Mouse (Mus musculus): ENCODE measurements at regions not wholly inside any gene's neighbourhood (a gene's known extent, or its start where the extent isn't known, plus 50 kb on each side); places are given as distances from the start of the nearest gene placed in this dataset.

DNA sequence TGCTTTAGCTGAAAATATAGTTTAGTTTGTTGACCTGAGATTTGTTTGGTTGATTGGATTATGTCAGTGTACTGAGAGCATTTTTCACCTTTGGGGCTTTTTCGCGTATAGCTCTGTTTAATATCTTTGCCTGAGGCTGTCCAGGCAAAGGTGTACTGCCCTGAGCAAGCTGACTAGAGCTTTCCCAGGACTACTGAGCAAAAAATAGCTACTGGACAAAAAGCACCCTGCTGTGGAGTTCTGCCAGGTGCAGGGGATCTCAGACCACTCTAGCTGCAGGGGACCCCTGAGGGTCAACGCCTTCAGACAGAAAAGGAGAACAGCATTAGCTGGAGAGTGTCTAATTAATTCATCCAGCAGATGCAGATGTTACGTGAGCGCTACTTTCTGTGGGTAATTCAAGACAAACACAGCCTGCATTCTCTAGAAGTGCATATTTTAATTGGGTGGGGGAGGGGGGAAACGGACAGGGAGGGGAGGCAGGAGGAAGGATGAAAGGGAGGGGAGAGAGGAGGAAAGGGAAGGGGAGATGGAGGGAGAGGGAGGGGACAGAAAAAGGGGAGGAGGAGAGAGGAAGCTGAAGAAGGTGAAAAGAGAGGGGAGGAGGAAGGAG, 61.7 kb downstream of the Thnsl1 start:
- H3K9me3 ChIP-seq (ENCODE audit: control insufficient read depth, low read length): no peaks in the 10 kb centered on the region
- peaks cover 9% of the 10 kb centered on the region; the same call in 1 of the 2 replicates for H3K4me1 ChIP-seq (replicated peaks; ENCODE audit: control insufficient read depth, insufficient read depth, low read length)
- H3K27ac ChIP-seq: peak overlapping the region; percentile 59; the same call in 1 of the 2 replicates
- ATAC-seq (ENCODE audit: low FRiP score): 0 out of 2 replicates have a peak, but pooled peaks have one; percentile 12
- 15% methylated on average over 6 of the region's 6 CpGs for WGBS
- H3K36me3 ChIP-seq (replicated peaks; ENCODE audit: control insufficient read depth, insufficient read depth): no peaks in the 10 kb centered on the region
- peak overlapping the region; percentile 36 for H3K4me2 ChIP-seq (replicated peaks)
- no peaks in the 10 kb centered on the region for H3K27me3 ChIP-seq (ENCODE audit: control insufficient read depth, insufficient read depth, low read length)
- peak overlapping the region; percentile 28; the same call in 1 of the 2 replicates for H3K9ac ChIP-seq
- DNase-seq (ENCODE audit: low spot score): no peak
- no peak overlapping the region; the same call in 1 of the 2 replicates for H3K4me3 ChIP-seq (replicated peaks; ENCODE audit: low read length)

GRCm38 (mm10) chr2:21269989-21270846, 64.7 kb downstream of the Thnsl1 start:
- no peaks in the 10 kb centered on the region for H3K36me3 ChIP-seq (replicated peaks; ENCODE audit: control insufficient read depth, insufficient read depth)
- H3K9ac ChIP-seq: no peak overlapping the region
- H3K4me3 ChIP-seq (replicated peaks; ENCODE audit: low read length): no peak overlapping the region
- peak overlapping the region; percentile 4; the same call in 1 of the 2 replicates for H3K27ac ChIP-seq
- 61% methylated on average over 12 of the region's 12 CpGs for WGBS
- peaks cover 9% of the 10 kb centered on the region; the same call in 1 of the 2 replicates for H3K4me1 ChIP-seq (replicated peaks; ENCODE audit: control insufficient read depth, insufficient read depth, low read length)
- H3K27me3 ChIP-seq (ENCODE audit: control insufficient read depth, insufficient read depth, low read length): no peaks in the 10 kb centered on the region
- peak; percentile 59 for DNase-seq (ENCODE audit: low spot score)
- no peak overlapping the region for H3K4me2 ChIP-seq (replicated peaks)
- peak; percentile 87 for ATAC-seq (ENCODE audit: low FRiP score)
- no peaks in the 10 kb centered on the region for H3K9me3 ChIP-seq (ENCODE audit: control insufficient read depth, low read length)

- ATAC-seq (ENCODE audit: low FRiP score) (no peak), DNase-seq (ENCODE audit: low spot score) (no peak)
- Histone ChIP-seq H3K4me1 (replicated peaks; ENCODE audit: control insufficient read depth, insufficient read depth, low read length) (0 out of 2 replicates have a peak, but pooled peaks cover 3% of the 10 kb centered on the region), H3K9ac (no peak overlapping the region), H3K36me3 (replicated peaks; ENCODE audit: control insufficient read depth, insufficient read depth) (no peaks in the 10 kb centered on the region), H3K4me2 (replicated peaks) (no peak overlapping the region), H3K9me3 (ENCODE audit: control insufficient read depth, low read length) (no peaks in the 10 kb centered on the region), H3K4me3 (replicated peaks; ENCODE audit: low read length) (no peak overlapping the region), H3K27me3 (ENCODE audit: control insufficient read depth, insufficient read depth, low read length) (no peaks in the 10 kb centered on the region), H3K27ac (no peak overlapping the region)
- WGBS: 80% methylated on average over 4 of the region's 4 CpGs
These were observed 67.9 kb downstream of the Thnsl1 start for GRCm38 (mm10) chr2:21273416-21273815.

DNA sequence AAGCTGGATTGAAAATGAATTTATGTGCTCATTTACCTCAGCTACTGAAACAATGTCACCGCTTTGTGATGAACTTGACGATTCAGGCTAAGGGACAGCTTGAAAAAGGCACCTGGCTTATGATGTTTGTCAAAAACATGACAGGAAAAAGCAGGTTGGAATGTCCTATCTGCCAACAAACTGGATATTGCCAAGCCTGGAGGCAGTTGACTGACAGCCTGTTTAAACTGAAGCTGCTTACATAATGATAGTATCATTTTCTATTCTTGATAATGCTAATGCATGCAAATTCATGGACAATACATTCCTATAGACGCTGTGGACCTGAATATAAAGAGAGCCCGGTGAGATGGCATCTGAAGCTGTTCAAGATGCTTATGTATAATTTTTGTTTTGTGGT, 69.8 kb downstream of the Thnsl1 start:
- H3K27me3 ChIP-seq (ENCODE audit: control insufficient read depth, insufficient read depth, low read length): no peaks in the 10 kb centered on the region
- H3K9me3 ChIP-seq (ENCODE audit: control insufficient read depth, low read length): no peaks in the 10 kb centered on the region
- no peaks in the 10 kb centered on the region for H3K4me1 ChIP-seq (replicated peaks; ENCODE audit: control insufficient read depth, insufficient read depth, low read length)
- 49% methylated on average over 4 of the region's 4 CpGs for WGBS
- no peak overlapping the region for H3K4me3 ChIP-seq (replicated peaks; ENCODE audit: low read length)
- H3K9ac ChIP-seq: no peak overlapping the region
- H3K36me3 ChIP-seq (replicated peaks; ENCODE audit: control insufficient read depth, insufficient read depth): no peaks in the 10 kb centered on the region
- H3K4me2 ChIP-seq (replicated peaks): no peak overlapping the region
- DNase-seq (ENCODE audit: low spot score) (no peak), ATAC-seq (ENCODE audit: low FRiP score) (no peak)
- no peak overlapping the region for H3K27ac ChIP-seq

DNA sequence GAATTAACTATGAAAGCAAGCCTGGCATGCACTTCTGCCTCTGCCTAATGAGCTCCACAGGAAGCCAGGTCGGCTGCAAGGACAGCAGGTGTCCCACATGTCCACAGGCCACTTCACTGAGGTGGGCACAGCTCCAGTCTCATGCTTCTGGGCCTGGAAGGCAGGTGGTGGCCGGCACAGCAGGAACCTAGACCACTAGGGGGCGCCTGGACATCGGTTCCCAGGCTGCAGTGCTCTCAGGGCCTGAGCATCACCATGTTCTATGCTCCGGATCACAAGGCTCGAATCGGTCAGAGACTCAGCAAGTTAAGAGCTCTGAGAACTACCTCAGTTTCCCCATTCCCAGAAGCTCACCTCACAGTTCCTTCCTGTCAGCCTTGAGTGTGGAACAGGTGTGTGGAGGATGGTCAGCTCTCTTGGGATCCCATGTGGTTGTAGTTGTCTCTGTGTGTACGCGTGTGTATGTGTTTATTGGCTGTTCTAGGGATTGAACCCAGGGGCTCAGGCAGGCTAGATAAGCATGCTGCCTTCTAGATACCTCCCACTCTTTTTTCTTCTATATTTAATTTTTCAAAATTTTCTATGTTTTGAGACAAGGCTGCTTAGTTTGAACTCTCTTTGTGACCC, 75.4 kb downstream of the Thnsl1 start:
- ATAC-seq (ENCODE audit: low FRiP score): peak; percentile 86
- H3K27ac ChIP-seq: no peak overlapping the region
- H3K36me3 ChIP-seq (replicated peaks; ENCODE audit: control insufficient read depth, insufficient read depth): no peaks in the 10 kb centered on the region
- H3K4me2 ChIP-seq (replicated peaks): no peak overlapping the region
- H3K9me3 ChIP-seq (ENCODE audit: control insufficient read depth, low read length): no peaks in the 10 kb centered on the region
- 33% methylated on average over 9 of the region's 9 CpGs for WGBS
- H3K9ac ChIP-seq: no peak overlapping the region
- no peaks in the 10 kb centered on the region for H3K27me3 ChIP-seq (ENCODE audit: control insufficient read depth, insufficient read depth, low read length)
- 0 out of 2 replicates have a peak, but pooled peaks cover 3% of the 10 kb centered on the region for H3K4me1 ChIP-seq (replicated peaks; ENCODE audit: control insufficient read depth, insufficient read depth, low read length)
- no peak overlapping the region for H3K4me3 ChIP-seq (replicated peaks; ENCODE audit: low read length)
- DNase-seq (ENCODE audit: low spot score): peak; percentile 83

GRCm38 (mm10) chr2:21282505-21283200, 77.1 kb downstream of the Thnsl1 start:
- no peak overlapping the region for H3K4me2 ChIP-seq (replicated peaks)
- no peaks in the 10 kb centered on the region for H3K9me3 ChIP-seq (ENCODE audit: control insufficient read depth, low read length)
- ATAC-seq (ENCODE audit: low FRiP score) (peak; percentile 64), DNase-seq (ENCODE audit: low spot score) (no peak)
- H3K36me3 ChIP-seq (replicated peaks; ENCODE audit: control insufficient read depth, insufficient read depth): no peaks in the 10 kb centered on the region
- 0 out of 2 replicates have a peak, but pooled peaks cover 3% of the 10 kb centered on the region for H3K4me1 ChIP-seq (replicated peaks; ENCODE audit: control insufficient read depth, insufficient read depth, low read length)
- H3K27me3 ChIP-seq (ENCODE audit: control insufficient read depth, insufficient read depth, low read length): no peaks in the 10 kb centered on the region
- no peak overlapping the region for H3K27ac ChIP-seq
- no peak overlapping the region for H3K4me3 ChIP-seq (replicated peaks; ENCODE audit: low read length)
- H3K9ac ChIP-seq: no peak overlapping the region
- 67% methylated on average over 14 of the region's 14 CpGs for WGBS

- DNase-seq (ENCODE audit: low spot score): no peak
- Histone ChIP-seq H3K4me2 (replicated peaks) (no peak overlapping the region), H3K4me1 (replicated peaks; ENCODE audit: control insufficient read depth, insufficient read depth, low read length) (0 out of 2 replicates have a peak, but pooled peaks cover 3% of the 10 kb centered on the region), H3K36me3 (replicated peaks; ENCODE audit: control insufficient read depth, insufficient read depth) (no peaks in the 10 kb centered on the region), H3K9ac (no peak overlapping the region), H3K9me3 (ENCODE audit: control insufficient read depth, low read length) (no peaks in the 10 kb centered on the region), H3K27me3 (ENCODE audit: control insufficient read depth, insufficient read depth, low read length) (no peaks in the 10 kb centered on the region), H3K4me3 (replicated peaks; ENCODE audit: low read length) (no peak overlapping the region), H3K27ac (no peak overlapping the region)
- WGBS: 99% methylated on average over 3 of the region's 3 CpGs
- ATAC-seq (ENCODE audit: low FRiP score): no peak
These were observed 79.4 kb downstream of the Thnsl1 start for GRCm38 (mm10) chr2:21284881-21285280.

DNA sequence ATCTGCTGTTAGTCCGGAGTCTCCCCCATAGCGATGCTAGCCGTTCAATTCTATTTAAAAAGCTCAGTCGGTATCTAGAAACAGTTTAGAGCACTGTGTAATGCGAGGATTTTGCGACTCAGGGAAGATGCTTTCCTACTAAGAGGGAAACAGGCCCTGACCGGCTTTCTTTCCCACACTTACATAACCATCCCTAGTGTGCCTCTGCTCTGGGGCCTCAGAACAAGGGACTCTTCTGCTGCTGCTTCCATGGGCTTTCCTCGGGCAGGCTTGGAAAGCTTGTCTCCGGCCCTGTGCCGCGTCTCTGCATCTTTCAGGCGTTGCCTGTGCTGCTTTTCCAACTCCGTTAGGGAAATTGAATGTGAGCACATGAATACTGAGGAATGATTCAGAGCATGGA, 79.6 kb upstream of the Gpr158 start:
- H3K4me1 ChIP-seq (replicated peaks; ENCODE audit: control insufficient read depth, insufficient read depth, low read length): peaks cover 8% of the 10 kb centered on the region
- 87% methylated on average over 13 of the region's 13 CpGs for WGBS

More for the DNA sequence above, 79.6 kb upstream of the Gpr158 start:
- H3K9me3 ChIP-seq (ENCODE audit: control insufficient read depth, low read length): no peaks in the 10 kb centered on the region
- H3K4me3 ChIP-seq (replicated peaks; ENCODE audit: low read length): no peak overlapping the region
- H3K4me2 ChIP-seq (replicated peaks): no peak overlapping the region
- no peaks in the 10 kb centered on the region for H3K36me3 ChIP-seq (replicated peaks; ENCODE audit: control insufficient read depth, insufficient read depth)
- no peak overlapping the region for H3K9ac ChIP-seq
- no peaks in the 10 kb centered on the region for H3K27me3 ChIP-seq (ENCODE audit: control insufficient read depth, insufficient read depth, low read length)
- DNase-seq (ENCODE audit: low spot score): no peak
- no peak overlapping the region for H3K27ac ChIP-seq
- ATAC-seq (ENCODE audit: low FRiP score): no peak

All from hindbrain, embryonic 14.5 days (tissue).